Mouse (Mus musculus) neural tube, embryonic 14.5 days (tissue): ENCODE measurements around the gene Atp2b2. TPM values are rescaled to one million over a fixed set of nuclear protein-coding genes. Genes with fewer than 3 reads are reported as not detected.

ENCODE experiments used
- ATAC-seq: fragments of 200-750 bp; cut with Nextera tagmentation; 2 replicates; pipeline ENCODE4 v1.8.0; 2017; ENCODE audit warnings: low read depth, mild to moderate bottlenecking, moderate TSS enrichment, moderate library complexity
- H3K27ac ChIP-seq: fragments of 300-500 bp; sonication (generic); 2 replicates; pipeline ENCODE4 v1.5.1; 2014; ENCODE audit warnings: low read depth, mild to moderate bottlenecking, control low read depth, low read length, moderate library complexity, mixed read lengths
- H3K27me3 ChIP-seq: fragments of 300-500 bp; sonication (generic); 2 replicates; pipeline ENCODE4 v1.6.1; 2014; ENCODE audit warnings: low read length; ENCODE audit not compliant: control insufficient read depth, insufficient read depth
- H3K36me3 ChIP-seq: fragments of 300-500 bp; sonication (generic); 2 replicates; pipeline ENCODE4 v1.6.1; 2014; ENCODE audit warnings: low read length, mixed read lengths; ENCODE audit not compliant: control insufficient read depth, insufficient read depth
- H3K4me1 ChIP-seq: fragments of 300-500 bp; sonication (generic); 2 replicates; pipeline ENCODE4 v1.6.1; 2014; ENCODE audit warnings: low read length; ENCODE audit not compliant: control insufficient read depth, insufficient read depth
- H3K4me2 ChIP-seq: fragments of 300-500 bp; sonication (generic); 2 replicates; pipeline ENCODE4 v1.6.1; 2014; ENCODE audit warnings: mild to moderate bottlenecking, low read depth, low read length, control low read depth
- H3K4me3 ChIP-seq: fragments of 300-500 bp; sonication (generic); 2 replicates; pipeline ENCODE4 v1.5.1; 2014; ENCODE audit warnings: low read depth, low read length, control low read depth, mixed read lengths
- H3K9ac ChIP-seq: fragments of 300-500 bp; sonication (generic); replicated peaks from 2 replicates; pipeline ENCODE4 v1.6.1; 2014; ENCODE audit warnings: low read depth, mild to moderate bottlenecking, control low read depth, low read length, mixed read lengths
- H3K9me3 ChIP-seq: fragments of 300-500 bp; sonication (generic); 2 replicates; pipeline ENCODE4 v1.6.1; 2016; ENCODE audit warnings: low read length; ENCODE audit not compliant: control insufficient read depth
- WGBS: fragments of 180-500 bp; shearing (Covaris S2); extraction: QIAGEN DNeasy Blood & Tissue Kit; methylation state at CpG from one replicate; pipeline ENCODE4 v1.1.7; 2014; 5-methylcytosine and 5-hydroxymethylcytosine counted together
- polyA plus RNA-seq: library from polyadenylated mRNA; unstranded; fragments of >200 nt; fragmentation: Nextera tagmentation; extraction: Ambion mirVana; gene quantifications from 2 replicates; pipeline ENCODE4 v1.2.1, GENCODE M21; 2014

The Atp2b2 gene
- polyA plus RNA-seq, 1 experiment from 2014 or later, result 38.6 TPM

DNA sequence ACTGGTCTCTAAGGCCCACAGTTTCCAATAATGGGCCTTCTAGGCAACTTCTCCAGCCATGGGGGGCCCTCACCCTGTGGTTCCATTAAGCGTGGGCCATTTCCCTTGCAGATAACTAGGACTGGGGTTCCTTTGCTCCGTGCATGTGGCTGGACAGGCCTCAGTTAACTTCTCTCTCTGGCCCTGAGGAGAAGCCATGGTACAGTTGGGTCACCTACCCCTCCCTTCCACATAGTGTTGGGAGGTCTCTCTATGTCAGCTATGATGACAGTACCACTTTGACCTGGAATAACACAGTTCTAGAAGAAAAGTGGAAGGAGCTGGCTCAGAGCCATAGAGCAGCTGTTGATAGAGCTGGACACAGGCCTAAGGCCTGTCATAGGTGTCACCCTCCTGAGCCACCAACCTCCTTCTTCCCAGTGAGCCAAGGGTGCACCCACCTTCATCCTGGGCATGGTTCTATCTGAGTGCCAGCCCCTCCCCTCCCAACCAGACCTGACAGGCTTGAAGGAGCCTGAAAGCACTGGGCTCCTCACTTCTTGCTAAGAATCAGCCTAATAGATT, 185.0 kb downstream of the Atp2b2 start:
- Histone ChIP-seq H3K4me2 (no peak overlapping the region), H3K36me3 (no peaks in the 10 kb centered on the region), H3K9me3 (no peaks in the 10 kb centered on the region), H3K9ac (no peak overlapping the region), H3K4me1 (peaks cover 16% of the 10 kb centered on the region), H3K27me3 (no peaks in the 10 kb centered on the region), H3K4me3 (no peak overlapping the region), H3K27ac (no peak overlapping the region)
- WGBS, result 57% methylated on average over 2 of the region's 2 CpGs
- no peak for ATAC-seq

DNA sequence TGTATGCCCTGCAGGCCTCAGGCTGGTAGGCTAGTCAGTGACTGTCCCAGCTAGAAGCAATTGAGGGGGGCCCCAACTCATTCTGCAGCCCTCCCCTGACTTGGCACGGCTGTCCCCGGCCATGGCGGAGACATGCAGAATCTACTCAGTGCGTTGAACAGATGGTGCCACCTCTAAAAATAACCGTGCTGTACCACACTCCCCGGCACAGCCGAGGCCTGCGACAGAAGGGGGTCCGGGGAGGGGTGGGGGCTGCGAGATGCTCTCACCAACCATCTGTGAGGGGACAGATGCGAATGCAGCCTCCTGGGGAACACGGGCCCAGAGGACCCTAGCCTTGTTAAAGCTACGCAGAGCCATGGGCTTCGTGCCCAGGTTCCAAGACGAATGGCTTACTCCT, 185.6 kb downstream of the Atp2b2 start:
- Histone ChIP-seq H3K9me3 (no peaks in the 10 kb centered on the region), H3K36me3 (no peaks in the 10 kb centered on the region), H3K4me1 (peaks cover 16% of the 10 kb centered on the region), H3K4me3 (no peak overlapping the region), H3K27me3 (no peaks in the 10 kb centered on the region), H3K27ac (no peak overlapping the region), H3K4me2 (no peak overlapping the region), H3K9ac (no peak overlapping the region)
- ATAC-seq, result peak; percentile 64
- 36% methylated on average over 15 of the region's 15 CpGs for WGBS

DNA sequence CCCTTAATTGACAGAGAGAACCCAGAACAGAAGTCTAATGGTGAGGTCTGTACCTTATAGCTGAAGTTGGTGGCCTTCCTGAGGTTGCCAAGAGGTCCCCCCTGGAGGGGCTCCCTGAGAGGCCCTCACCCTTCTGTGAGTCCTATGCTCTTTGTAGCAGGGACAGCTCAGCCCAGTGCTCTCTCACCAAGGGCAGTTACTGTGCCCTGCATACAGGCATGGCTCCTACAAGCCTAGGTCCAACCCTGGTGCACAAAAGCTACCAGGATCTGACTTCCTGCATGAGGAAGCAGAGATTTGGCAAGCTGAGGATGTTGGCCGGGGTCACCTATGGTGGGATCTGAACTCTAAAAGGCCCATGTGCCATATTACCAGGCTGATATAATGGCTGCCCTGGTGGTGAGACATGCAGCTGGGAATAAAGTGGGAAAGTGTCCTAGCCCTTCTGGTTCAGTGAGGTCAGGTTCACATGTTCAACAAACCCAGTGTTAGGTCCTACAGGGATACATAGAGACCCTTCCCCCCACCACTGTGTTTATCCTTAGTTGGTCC, 186.2 kb downstream of the Atp2b2 start:
- H3K9me3 ChIP-seq, result no peaks in the 10 kb centered on the region
- ATAC-seq, result no peak
- H3K4me3 ChIP-seq, result no peak overlapping the region
- H3K4me1 ChIP-seq, result peaks cover 16% of the 10 kb centered on the region
- no peak overlapping the region for H3K4me2 ChIP-seq
- WGBS, result 86% methylated on average over 1 of the region's 1 CpGs
- no peak overlapping the region for H3K9ac ChIP-seq
- no peaks in the 10 kb centered on the region for H3K27me3 ChIP-seq
- no peaks in the 10 kb centered on the region for H3K36me3 ChIP-seq
- H3K27ac ChIP-seq, result no peak overlapping the region; the same call in 1 of the 2 replicates

GRCm38 (mm10) chr6:113855581-113855980, 186.8 kb downstream of the Atp2b2 start:
- H3K4me1 ChIP-seq, result peaks cover 16% of the 10 kb centered on the region
- H3K27ac ChIP-seq, result no peak overlapping the region
- ATAC-seq, result no peak

GRCm38 (mm10) chr6:113852318-113852717, 190.1 kb downstream of the Atp2b2 start:
- Histone ChIP-seq H3K27ac (no peak overlapping the region), H3K27me3 (no peaks in the 10 kb centered on the region), H3K9ac (no peak overlapping the region), H3K36me3 (no peaks in the 10 kb centered on the region), H3K4me3 (no peak overlapping the region), H3K4me1 (peaks cover 6% of the 10 kb centered on the region; the same call in 1 of the 2 replicates), H3K4me2 (no peak overlapping the region), H3K9me3 (no peaks in the 10 kb centered on the region)
- 11% methylated on average over 3 of the region's 3 CpGs for WGBS
- ATAC-seq, result no peak

More at GRCm38 (mm10) chr6:113855581-113855980, 186.8 kb downstream of the Atp2b2 start:
- Histone ChIP-seq H3K4me2 (no peak overlapping the region), H3K36me3 (no peaks in the 10 kb centered on the region), H3K4me3 (no peak overlapping the region), H3K27me3 (no peaks in the 10 kb centered on the region), H3K9me3 (no peaks in the 10 kb centered on the region), H3K9ac (no peak overlapping the region)

GRCm38 (mm10) chr6:113849819-113850218, 192.6 kb downstream of the Atp2b2 start:
- Histone ChIP-seq H3K9me3 (no peaks in the 10 kb centered on the region), H3K4me1 (no peaks in the 10 kb centered on the region), H3K36me3 (no peaks in the 10 kb centered on the region), H3K4me2 (no peak overlapping the region), H3K27ac (no peak overlapping the region), H3K9ac (no peak overlapping the region), H3K27me3 (no peaks in the 10 kb centered on the region), H3K4me3 (no peak overlapping the region)
- 79% methylated on average over 3 of the region's 3 CpGs for WGBS
- no peak for ATAC-seq

GRCm38 (mm10) chr6:113848655-113849054, 193.8 kb downstream of the Atp2b2 start:
- no peak overlapping the region for H3K9ac ChIP-seq
- H3K4me1 ChIP-seq, result no peaks in the 10 kb centered on the region
- H3K36me3 ChIP-seq, result no peaks in the 10 kb centered on the region
- 84% methylated on average over 2 of the region's 2 CpGs for WGBS
- H3K27ac ChIP-seq, result no peak overlapping the region
- H3K27me3 ChIP-seq, result no peaks in the 10 kb centered on the region
- H3K4me2 ChIP-seq, result no peak overlapping the region
- no peak overlapping the region for H3K4me3 ChIP-seq
- no peak for ATAC-seq
- no peaks in the 10 kb centered on the region for H3K9me3 ChIP-seq

- peaks cover 3% of the 10 kb centered on the region; the same call in 1 of the 2 replicates for H3K36me3 ChIP-seq
- no peak overlapping the region for H3K27ac ChIP-seq
- H3K4me1 ChIP-seq, result no peaks in the 10 kb centered on the region
- no peak overlapping the region for H3K9ac ChIP-seq
- H3K4me3 ChIP-seq, result no peak overlapping the region
- H3K27me3 ChIP-seq, result no peaks in the 10 kb centered on the region
- no peaks in the 10 kb centered on the region for H3K9me3 ChIP-seq
- ATAC-seq, result no peak
- 80% methylated on average over 2 of the region's 2 CpGs for WGBS
- H3K4me2 ChIP-seq, result no peak overlapping the region
Measured at GRCm38 (mm10) chr6:113847092-113847491, 195.3 kb downstream of the Atp2b2 start.

DNA sequence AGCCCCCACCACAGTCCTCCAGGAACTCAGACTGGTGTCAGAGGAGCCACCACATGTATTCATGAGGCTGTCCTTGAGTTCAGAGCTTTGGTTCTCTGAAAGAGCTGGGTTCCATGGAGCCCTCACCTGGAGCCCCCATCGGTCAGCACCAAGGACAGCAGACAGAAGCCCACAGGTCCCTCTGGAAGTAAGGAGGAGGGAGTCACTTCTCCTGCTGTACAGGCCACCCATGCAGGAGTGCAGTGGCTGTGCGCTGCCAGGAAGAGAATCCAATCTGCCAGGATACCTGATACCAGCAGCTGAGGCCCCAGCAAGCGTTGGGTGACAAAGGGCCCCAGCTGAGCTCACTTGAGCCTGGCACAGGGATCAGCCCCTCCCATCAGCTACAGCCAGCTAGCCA, 199.2 kb downstream of the Atp2b2 start:
- H3K36me3 ChIP-seq, result peaks cover 7% of the 10 kb centered on the region; the same call in 1 of the 2 replicates
- no peak overlapping the region for H3K4me2 ChIP-seq
- no peak overlapping the region for H3K4me3 ChIP-seq
- no peak overlapping the region for H3K9ac ChIP-seq
- no peak overlapping the region for H3K27ac ChIP-seq
- H3K9me3 ChIP-seq, result no peaks in the 10 kb centered on the region
- WGBS, result 15% methylated on average over 3 of the region's 3 CpGs
- H3K4me1 ChIP-seq, result no peaks in the 10 kb centered on the region
- ATAC-seq, result no peak
- no peaks in the 10 kb centered on the region for H3K27me3 ChIP-seq
